In the genomic region with DNA sequence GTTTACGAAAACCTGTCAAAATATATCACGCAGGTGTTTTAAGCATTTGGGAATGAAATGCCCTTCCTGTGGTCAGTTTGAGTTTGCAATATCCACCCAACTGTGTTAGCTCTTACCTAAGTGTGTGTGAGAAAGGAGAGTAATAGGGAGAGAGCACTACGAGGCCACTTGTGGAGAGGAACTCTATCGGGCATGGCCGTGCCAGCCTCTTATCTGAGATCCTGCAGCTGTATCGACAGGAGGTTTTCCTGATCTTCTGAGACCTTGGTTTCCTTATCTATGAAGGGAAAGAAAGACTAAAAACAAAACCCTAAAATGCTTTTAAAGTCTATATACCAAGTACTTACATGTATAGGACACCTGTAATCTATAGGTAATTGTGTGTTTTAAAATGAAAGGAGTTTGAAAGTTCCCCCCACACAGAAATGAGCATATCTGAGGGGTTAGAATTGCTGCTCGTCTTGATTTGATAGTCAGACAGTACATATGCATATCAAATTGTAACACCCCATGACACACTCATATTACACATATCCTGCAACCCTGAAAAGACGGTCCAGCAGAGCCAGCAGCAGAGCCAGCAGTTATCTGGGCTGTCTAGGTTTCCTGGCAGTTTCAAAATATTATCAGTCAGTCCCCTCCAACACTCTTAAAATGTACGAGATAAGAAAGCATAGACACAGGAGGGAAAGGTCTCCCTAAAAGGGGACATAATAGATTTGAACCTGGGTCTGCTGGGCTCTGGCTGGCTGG, we compare ENCODE assay signal across 13 mouse cellular contexts.
"Had no signal": no experiment of that assay in that cellular context is flagged by ENCODE, and none has a peak within 500 bp of the region (broad histone marks: within the 10 kb centered on the region; RNA-seq: fewer than 3 reads in every experiment).

No protein-coding gene starts in this region.

- ATAC-seq: inflammation-experienced regulatory T-cells, adult 6 months had no signal

- H3K4me2 ChIP-seq: limb, embryonic 13.5 days; neural tube, embryonic 12.5 days had no signal

- H3K9ac ChIP-seq: limb, embryonic 13.5 days; neural tube, embryonic 12.5 days had no signal

- H3K36me3 ChIP-seq: limb, embryonic 13.5 days; midbrain, embryonic 10.5 days; neural tube, embryonic 12.5 days had no signal

- H3K27ac ChIP-seq: limb, embryonic 13.5 days; midbrain, embryonic 10.5 days; neural tube, embryonic 12.5 days; stomach, postnatal 0 days had no signal

- H3K27me3 ChIP-seq: limb, embryonic 13.5 days; neural tube, embryonic 12.5 days had no signal

- DNase-seq: kidney, adult 11 months; kidney, postnatal 10 days; kidney, postnatal 4 days; left cerebral cortex, postnatal 4 days; lung, adult 18-20 months; midbrain, embryonic 14.5 days; thymus, adult 18-20 months; thymus, postnatal 14 days had no signal

- H3K4me3 ChIP-seq: limb, embryonic 13.5 days; midbrain, embryonic 10.5 days; neural tube, embryonic 12.5 days had no signal

- H3K9me3 ChIP-seq: midbrain, embryonic 10.5 days; neural tube, embryonic 12.5 days had no signal
